Mouse (Mus musculus): ENCODE data around the gene Tle4. TPM values are rescaled to one million over a fixed set of nuclear protein-coding genes. Genes with fewer than 3 reads are reported as not detected.

The Tle4 gene
- total and polyA plus RNA-seq, 2 experiments from 2014 or later, result 22.9 to 82.7 TPM

- Histone ChIP-seq H3K4me3 (ENCODE audit: low read depth, low read length) (no peak overlapping the region), H3K4me1 (ENCODE audit: insufficient read depth) (0 out of 2 replicates have a peak, but pooled peaks cover 5% of the 10 kb centered on the region), H3K9me3 (ENCODE audit: low read length) (no peaks in the 10 kb centered on the region), H3K36me3 (ENCODE audit: insufficient read depth) (0 out of 2 replicates have a peak, but pooled peaks cover 2% of the 10 kb centered on the region), H3K9ac (no peak overlapping the region), H3K27ac (ENCODE audit: low read depth, low read length) (no peak overlapping the region), H3K4me2 (ENCODE audit: low read depth) (no peak overlapping the region), H3K27me3 (ENCODE audit: insufficient read depth, low read length) (no peaks in the 10 kb centered on the region)
- TF ChIP-seq CTCF (IDR thresholded peaks at IDR 0.05; ENCODE audit: low read depth), result no peak
- no peak for ATAC-seq
- DNase-seq, result no peak
- 73% methylated on average over 2 of the region's 2 CpGs for WGBS
Measured at GRCm38 (mm10) chr19:14520098-14520802, 77.6 kb downstream of the Tle4 start.

DNA sequence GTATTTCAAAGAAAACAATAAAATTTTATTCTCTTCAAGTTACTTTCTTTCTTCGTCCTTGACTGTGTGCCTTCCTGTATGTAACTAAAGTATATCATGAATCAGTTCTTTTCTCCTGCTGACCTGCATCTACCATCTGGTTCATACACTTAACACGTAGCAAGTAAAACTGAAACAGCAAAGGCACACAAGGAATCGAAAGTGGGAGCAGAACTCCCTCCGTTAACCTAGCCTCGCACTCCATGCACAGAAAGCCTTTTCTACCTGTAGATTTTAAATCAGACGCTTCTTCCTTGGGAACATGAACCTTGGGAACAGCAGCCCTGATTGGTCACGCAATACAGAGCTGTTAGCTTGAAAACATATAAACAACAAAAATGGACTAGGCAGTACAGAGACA, 78.7 kb downstream of the Tle4 start:
- ATAC-seq (no peak), DNase-seq (no peak)
- no peak overlapping the region for H3K4me2 ChIP-seq (ENCODE audit: low read depth)
- H3K36me3 ChIP-seq (ENCODE audit: insufficient read depth), result 0 out of 2 replicates have a peak, but pooled peaks cover 2% of the 10 kb centered on the region
- H3K9ac ChIP-seq, result no peak overlapping the region
- 83% methylated on average over 7 of the region's 7 CpGs for WGBS
- no peaks in the 10 kb centered on the region for H3K27me3 ChIP-seq (ENCODE audit: insufficient read depth, low read length)
- H3K27ac ChIP-seq (ENCODE audit: low read depth, low read length), result no peak overlapping the region
- no peak overlapping the region for H3K4me3 ChIP-seq (ENCODE audit: low read depth, low read length)
- TF ChIP-seq CTCF (IDR thresholded peaks at IDR 0.05; ENCODE audit: low read depth), result no peak
- 0 out of 2 replicates have a peak, but pooled peaks cover 5% of the 10 kb centered on the region for H3K4me1 ChIP-seq (ENCODE audit: insufficient read depth)
- H3K9me3 ChIP-seq (ENCODE audit: low read length), result no peaks in the 10 kb centered on the region

GRCm38 (mm10) chr19:14518438-14519044, 79.3 kb downstream of the Tle4 start:
- ATAC-seq (peak; percentile 67; the same call in 1 of the 2 replicates), DNase-seq (no peak)
- no peaks in the 10 kb centered on the region for H3K27me3 ChIP-seq (ENCODE audit: insufficient read depth, low read length)
- 20% methylated on average over 9 of the region's 9 CpGs for WGBS
- no peak overlapping the region for H3K4me2 ChIP-seq (ENCODE audit: low read depth)
- H3K9ac ChIP-seq, result no peak overlapping the region
- no peaks in the 10 kb centered on the region for H3K9me3 ChIP-seq (ENCODE audit: low read length)
- TF ChIP-seq CTCF (IDR thresholded peaks at IDR 0.05; ENCODE audit: low read depth), result no peak
- no peak overlapping the region for H3K27ac ChIP-seq (ENCODE audit: low read depth, low read length)
- 0 out of 2 replicates have a peak, but pooled peaks cover 5% of the 10 kb centered on the region for H3K4me1 ChIP-seq (ENCODE audit: insufficient read depth)
- 0 out of 2 replicates have a peak, but pooled peaks cover 2% of the 10 kb centered on the region for H3K36me3 ChIP-seq (ENCODE audit: insufficient read depth)
- H3K4me3 ChIP-seq (ENCODE audit: low read depth, low read length), result no peak overlapping the region

GRCm38 (mm10) chr19:14516420-14516819, 81.4 kb downstream of the Tle4 start:
- Histone ChIP-seq H3K9me3 (ENCODE audit: low read length) (no peaks in the 10 kb centered on the region), H3K4me2 (ENCODE audit: low read depth) (no peak overlapping the region), H3K27ac (ENCODE audit: low read depth, low read length) (no peak overlapping the region), H3K9ac (no peak overlapping the region), H3K4me3 (ENCODE audit: low read depth, low read length) (no peak overlapping the region), H3K27me3 (ENCODE audit: insufficient read depth, low read length) (no peaks in the 10 kb centered on the region), H3K4me1 (ENCODE audit: insufficient read depth) (0 out of 2 replicates have a peak, but pooled peaks cover 5% of the 10 kb centered on the region), H3K36me3 (ENCODE audit: insufficient read depth) (0 out of 2 replicates have a peak, but pooled peaks cover 2% of the 10 kb centered on the region)
- ATAC-seq (no peak), DNase-seq (no peak)
- TF ChIP-seq CTCF (IDR thresholded peaks at IDR 0.05; ENCODE audit: low read depth), result no peak
- 98% methylated on average over 1 of the region's 1 CpGs for WGBS

- peaks cover 19% of the 10 kb centered on the region for H3K4me1 ChIP-seq (ENCODE audit: insufficient read depth)
- no peaks in the 10 kb centered on the region for H3K36me3 ChIP-seq (ENCODE audit: insufficient read depth)
- ATAC-seq (no peak), DNase-seq (no peak)
- TF ChIP-seq CTCF (IDR thresholded peaks at IDR 0.05; ENCODE audit: low read depth), result no peak
- WGBS, result 27% methylated on average over 4 of the region's 4 CpGs
- H3K27me3 ChIP-seq (ENCODE audit: insufficient read depth, low read length), result no peaks in the 10 kb centered on the region
- no peak overlapping the region for H3K4me3 ChIP-seq (ENCODE audit: low read depth, low read length)
- no peak overlapping the region for H3K4me2 ChIP-seq (ENCODE audit: low read depth)
- H3K9me3 ChIP-seq (ENCODE audit: low read length), result no peaks in the 10 kb centered on the region
- H3K27ac ChIP-seq (ENCODE audit: low read depth, low read length), result no peak overlapping the region
- H3K9ac ChIP-seq, result no peak overlapping the region
Measured at GRCm38 (mm10) chr19:14508819-14509218, 89.0 kb downstream of the Tle4 start.

- no peak overlapping the region for H3K4me2 ChIP-seq (ENCODE audit: low read depth)
- DNase-seq (no peak), ATAC-seq (no peak)
- H3K4me3 ChIP-seq (ENCODE audit: low read depth, low read length), result no peak overlapping the region
- H3K4me1 ChIP-seq (ENCODE audit: insufficient read depth), result peaks cover 19% of the 10 kb centered on the region
- 58% methylated on average over 2 of the region's 2 CpGs for WGBS
- TF ChIP-seq CTCF (IDR thresholded peaks at IDR 0.05; ENCODE audit: low read depth), result no peak
- H3K27me3 ChIP-seq (ENCODE audit: insufficient read depth, low read length), result no peaks in the 10 kb centered on the region
- no peaks in the 10 kb centered on the region for H3K36me3 ChIP-seq (ENCODE audit: insufficient read depth)
- H3K9me3 ChIP-seq (ENCODE audit: low read length), result no peaks in the 10 kb centered on the region
- H3K27ac ChIP-seq (ENCODE audit: low read depth, low read length), result no peak overlapping the region
- H3K9ac ChIP-seq, result no peak overlapping the region
Measured at GRCm38 (mm10) chr19:14507911-14508310, 89.9 kb downstream of the Tle4 start.

All from forebrain, postnatal 0 days (tissue).